Mouse (Mus musculus): ENCODE measurements around the gene Slc16a7.

- TF ChIP-seq CTCF (IDR thresholded peaks at IDR 0.05; ENCODE audit: borderline replicate concordance, insufficient read depth, low read depth, low read length): no peak
- TF ChIP-seq POLR2A (IDR thresholded peaks at IDR 0.05; ENCODE audit: borderline replicate concordance, insufficient read depth, low read length): no peak
Observed at GRCm38 (mm10) chr10:125185387-125185786, 203.9 kb downstream of the Slc16a7 start.
